Mouse (Mus musculus) embryo, embryonic 11 days (tissue): ENCODE measurements around the gene Palb2.

ENCODE experiments used
- DNase-seq: peaks from one replicate; pipeline ENCODE4 v3.0.0-alpha.2; 2015

The Palb2 gene

GRCm38 (mm10) chr7:122132497-122133337 is at the start of gene Palb2, which contains the start of gene Dctn5:
TSS of gene Palb2 (minus strand) at chr7:122132985.
TSS of gene Dctn5 (plus strand) at chr7:122133041.
- peak; percentile 97 for DNase-seq

GRCm38 (mm10) chr7:122180720-122181119 is 47.9 kb upstream of the Palb2 start:
- no peak for DNase-seq

- DNase-seq, result no peak
Measured at GRCm38 (mm10) chr7:122171613-122172012, 38.8 kb upstream of the Palb2 start.

GRCm38 (mm10) chr7:122170705-122171104 is 37.9 kb upstream of the Palb2 start:
- no peak for DNase-seq

- no peak for DNase-seq
Measured at GRCm38 (mm10) chr7:122167203-122167602, 34.4 kb upstream of the Palb2 start.

GRCm38 (mm10) chr7:122163766-122164165 is 31.0 kb upstream of the Palb2 start:
- no peak for DNase-seq

- DNase-seq, result peak; percentile 52
Measured at GRCm38 (mm10) chr7:122160037-122160436, 27.3 kb upstream of the Palb2 start.

- DNase-seq, result peak; percentile 97
Measured at GRCm38 (mm10) chr7:122158915-122159902, 26.4 kb upstream of the Palb2 start, which contains the start of gene Plk1. TSS of gene Plk1 (plus strand) at chr7:122159439.

- DNase-seq, result no peak
Measured at GRCm38 (mm10) chr7:122158488-122158887, 25.7 kb upstream of the Palb2 start.

- DNase-seq, result no peak
Measured at GRCm38 (mm10) chr7:122152473-122152872, 19.7 kb upstream of the Palb2 start.

GRCm38 (mm10) chr7:122140991-122141390 is 8.2 kb upstream of the Palb2 start:
- no peak for DNase-seq

GRCm38 (mm10) chr7:122138190-122138589 is 5.4 kb upstream of the Palb2 start:
- no peak for DNase-seq

- DNase-seq, result no peak
Measured at GRCm38 (mm10) chr7:122137071-122137470, 4.3 kb upstream of the Palb2 start.

GRCm38 (mm10) chr7:122135070-122135469 is 2.3 kb upstream of the Palb2 start:
- DNase-seq, result peak; percentile 20

GRCm38 (mm10) chr7:122133338-122133625 is 497 bp upstream of the Palb2 start:
- DNase-seq, result no peak

GRCm38 (mm10) chr7:122131834-122132233 is 951 bp downstream of the Palb2 start:
- no peak for DNase-seq

- no peak for DNase-seq
Measured at GRCm38 (mm10) chr7:122126946-122127345, 5.8 kb downstream of the Palb2 start.

GRCm38 (mm10) chr7:122125636-122126035 is 7.1 kb downstream of the Palb2 start:
- peak; percentile 3 for DNase-seq

GRCm38 (mm10) chr7:122123518-122123917 is 9.3 kb downstream of the Palb2 start:
- no peak for DNase-seq

GRCm38 (mm10) chr7:122108206-122108605 is 24.6 kb downstream of the Palb2 start:
- no peak for DNase-seq

- DNase-seq, result peak; percentile 96
Measured at GRCm38 (mm10) chr7:122101747-122102244, 31.0 kb downstream of the Palb2 start, which contains the start of gene Ndufab1. TSS of gene Ndufab1 (minus strand) at chr7:122101886.

GRCm38 (mm10) chr7:122101014-122101746 is 31.6 kb downstream of the Palb2 start:
- DNase-seq, result peak; percentile 63
